Mouse (Mus musculus) spleen, adult 2 months (tissue): ENCODE measurements around the gene Fancc. TPM values are rescaled to one million over a fixed set of nuclear protein-coding genes. Genes with fewer than 3 reads are reported as not detected.

ENCODE experiments used
- DNase-seq, 2 experiments: peaks; one replicate each; pipeline versions ENCODE4 v3.0.0 to v3.0.0-alpha.2; 2012 to 2021; ENCODE audit warnings: low spot score in 2 of 2, low read depth in 1 of 2
- H3K27ac ChIP-seq: fragments of 200-500 bp; 2 replicates; pipeline ENCODE4 v1.5.1; 2012; ENCODE audit warnings: low read length, inconsistent platforms; ENCODE audit not compliant: insufficient read depth
- H3K27me3 ChIP-seq: fragments of 200-500 bp; 2 replicates; pipeline ENCODE4 v1.6.1; 2012; ENCODE audit warnings: mild to moderate bottlenecking, moderate library complexity, low read length, inconsistent platforms; ENCODE audit not compliant: control insufficient read depth, insufficient read depth
- H3K36me3 ChIP-seq: fragments of 200-500 bp; 2 replicates; pipeline ENCODE4 v1.6.1; 2012; ENCODE audit warnings: mild to moderate bottlenecking, low read length, inconsistent platforms; ENCODE audit not compliant: control insufficient read depth, insufficient read depth
- H3K4me1 ChIP-seq: fragments of 200-500 bp; 2 replicates; pipeline ENCODE4 v1.6.1; 2011; ENCODE audit warnings: inconsistent platforms; ENCODE audit not compliant: control insufficient read depth, insufficient read depth, insufficient read length
- H3K4me3 ChIP-seq: fragments of 200-500 bp; 2 replicates; pipeline ENCODE4 v1.5.1; 2011; ENCODE audit warnings: mild to moderate bottlenecking, inconsistent platforms; ENCODE audit not compliant: insufficient read depth, insufficient read length; ENCODE audit errors: extremely low read depth
- CTCF ChIP-seq: fragments of 200-500 bp; IDR thresholded peaks from 2 replicates; pipeline ENCODE4 v1.5.1; 2011; ENCODE audit warnings: mild to moderate bottlenecking, inconsistent platforms; ENCODE audit not compliant: insufficient read depth, insufficient read length, insufficient replicate concordance; ENCODE audit errors: extremely low read depth
- POLR2A ChIP-seq: fragments of 200-500 bp; IDR thresholded peaks from 2 replicates; pipeline ENCODE4 v1.6.1; 2011; ENCODE audit warnings: low read depth, low read length, inconsistent platforms
- WGBS: fragments of 180-500 bp; shearing (Covaris S2); methylation state at CpG from one replicate; pipeline ENCODE4 v1.1.7; 2018; 5-methylcytosine and 5-hydroxymethylcytosine counted together
- polyA plus RNA-seq: library from polyadenylated mRNA; depleted of rRNA; stranded (reverse); fragments of >200 nt; gene quantifications from 2 replicates; pipeline ENCODE4 v1.2.3, GENCODE M21; 2012

The Fancc gene
- polyA plus RNA-seq, 1 experiment: 5.1 TPM

DNA sequence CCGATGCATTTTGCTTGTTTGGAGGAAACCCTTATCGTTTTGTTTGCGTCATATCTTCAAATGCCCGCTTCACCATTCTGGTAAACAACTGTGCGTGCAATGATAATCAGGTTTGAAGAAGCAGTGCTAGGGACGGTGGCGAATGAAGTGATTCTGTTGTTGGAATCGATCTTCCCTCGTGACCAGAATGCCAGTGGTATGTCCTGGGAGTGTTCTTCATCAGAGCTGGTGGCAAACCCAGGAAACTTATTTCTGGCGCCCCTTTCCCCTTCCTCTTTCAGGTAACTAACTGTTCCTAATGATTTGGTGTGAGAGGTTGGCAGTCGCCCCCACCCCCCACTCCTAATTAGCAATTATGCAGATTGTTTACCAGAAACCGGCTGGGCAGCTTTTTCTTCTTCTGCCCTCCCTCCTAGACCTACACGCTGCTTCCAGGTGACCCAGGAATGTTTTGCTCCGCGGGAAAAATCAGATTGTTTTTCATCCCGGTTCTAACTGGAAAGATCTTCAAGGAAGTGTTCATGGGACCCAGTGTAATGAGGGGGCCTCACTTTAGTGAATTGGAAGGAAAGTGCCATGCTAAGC is 225.0 kb downstream of the Fancc start:
- TF ChIP-seq POLR2A (no peak), CTCF (no peak)
- 79% methylated on average over 16 of the region's 16 CpGs for WGBS
- peaks cover 2% of the 10 kb centered on the region; the same call in 1 of the 2 replicates for H3K36me3 ChIP-seq
- H3K4me1 ChIP-seq: peaks cover 2% of the 10 kb centered on the region; the same call in 1 of the 2 replicates
- no peak overlapping the region for H3K27ac ChIP-seq
- no peak overlapping the region for H3K4me3 ChIP-seq
- no peak for DNase-seq
- H3K27me3 ChIP-seq: no peaks in the 10 kb centered on the region

DNA sequence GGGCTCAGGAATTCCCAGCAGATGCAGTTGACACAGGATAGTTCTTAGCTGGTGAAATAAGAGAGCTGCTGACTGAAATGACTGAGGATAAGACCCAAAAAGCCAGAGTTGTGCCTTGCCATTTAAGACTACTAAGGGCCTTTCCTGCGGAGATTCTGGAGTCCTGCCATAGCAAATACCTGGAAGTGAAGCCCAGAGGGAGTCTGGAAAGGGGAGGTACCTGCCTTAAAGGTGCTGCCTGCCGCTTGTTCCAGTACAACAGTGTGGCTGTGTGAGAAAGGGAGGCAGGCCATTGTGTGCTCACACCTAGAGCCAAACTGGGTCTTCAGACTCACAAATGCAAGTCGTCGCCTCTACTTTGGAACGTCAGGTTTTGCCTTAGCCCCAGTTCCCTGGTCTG is 226.9 kb downstream of the Fancc start:
- no peak overlapping the region for H3K27ac ChIP-seq
- H3K36me3 ChIP-seq: peaks cover 2% of the 10 kb centered on the region; the same call in 1 of the 2 replicates
- TF ChIP-seq CTCF: no peak
- TF ChIP-seq POLR2A: no peak
- H3K27me3 ChIP-seq: no peaks in the 10 kb centered on the region
- H3K4me3 ChIP-seq: no peak overlapping the region
- no peak for DNase-seq
- 99% methylated on average over 5 of the region's 5 CpGs for WGBS
- no peaks in the 10 kb centered on the region; the same call in 1 of the 2 replicates for H3K4me1 ChIP-seq

DNA sequence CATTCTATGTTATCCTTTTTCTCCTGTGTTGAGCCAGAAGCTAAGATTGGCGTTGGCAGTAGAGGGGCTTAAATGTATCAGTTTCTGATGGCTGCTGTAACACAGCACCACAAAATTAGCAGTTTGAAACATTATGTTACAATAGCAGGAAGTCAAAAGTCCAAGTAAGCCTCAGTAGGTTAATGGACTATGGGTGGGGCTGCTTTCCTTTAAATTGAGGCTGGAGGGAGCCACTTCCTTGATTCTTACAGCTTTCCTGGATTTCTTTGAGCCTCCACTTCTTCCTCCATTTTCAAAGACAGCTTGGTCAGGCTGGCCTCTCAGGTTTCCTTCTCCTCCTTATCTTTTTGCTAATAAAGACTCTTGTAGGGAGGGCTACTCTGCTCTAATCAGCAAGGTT is 228.3 kb downstream of the Fancc start:
- TF ChIP-seq POLR2A (no peak), CTCF (no peak)
- Histone ChIP-seq H3K27me3 (no peaks in the 10 kb centered on the region), H3K4me1 (no peaks in the 10 kb centered on the region; the same call in 1 of the 2 replicates), H3K4me3 (no peak overlapping the region), H3K27ac (no peak overlapping the region), H3K36me3 (peaks cover 4% of the 10 kb centered on the region; the same call in 1 of the 2 replicates)
- DNase-seq: no peak
- 88% methylated on average over 1 of the region's 1 CpGs for WGBS

DNA sequence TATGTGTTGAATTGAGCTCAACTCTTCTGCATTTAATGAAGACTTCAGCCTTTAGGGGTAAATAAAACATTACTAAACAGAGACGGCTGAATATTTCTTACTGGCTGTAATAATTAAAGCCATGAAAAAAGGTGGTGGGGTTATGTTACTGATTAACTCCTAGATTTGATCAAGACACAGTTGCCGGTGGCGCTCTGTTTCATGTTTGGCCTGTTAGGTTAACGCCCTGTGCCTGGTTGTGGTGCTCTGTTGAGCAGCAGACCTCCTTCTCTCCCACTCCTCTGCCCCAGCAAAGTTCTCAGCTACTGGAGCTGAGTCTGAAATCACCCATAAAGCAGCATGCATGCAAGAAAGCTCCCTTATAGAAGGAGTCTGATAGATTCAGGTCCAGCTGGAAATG is 228.7 kb downstream of the Fancc start:
- H3K36me3 ChIP-seq: peaks cover 4% of the 10 kb centered on the region; the same call in 1 of the 2 replicates
- no peak overlapping the region for H3K4me3 ChIP-seq
- 89% methylated on average over 4 of the region's 4 CpGs for WGBS
- DNase-seq: no peak
- H3K27ac ChIP-seq: no peak overlapping the region
- no peaks in the 10 kb centered on the region; the same call in 1 of the 2 replicates for H3K4me1 ChIP-seq
- no peaks in the 10 kb centered on the region for H3K27me3 ChIP-seq
- TF ChIP-seq POLR2A: no peak
- TF ChIP-seq CTCF: no peak

DNA sequence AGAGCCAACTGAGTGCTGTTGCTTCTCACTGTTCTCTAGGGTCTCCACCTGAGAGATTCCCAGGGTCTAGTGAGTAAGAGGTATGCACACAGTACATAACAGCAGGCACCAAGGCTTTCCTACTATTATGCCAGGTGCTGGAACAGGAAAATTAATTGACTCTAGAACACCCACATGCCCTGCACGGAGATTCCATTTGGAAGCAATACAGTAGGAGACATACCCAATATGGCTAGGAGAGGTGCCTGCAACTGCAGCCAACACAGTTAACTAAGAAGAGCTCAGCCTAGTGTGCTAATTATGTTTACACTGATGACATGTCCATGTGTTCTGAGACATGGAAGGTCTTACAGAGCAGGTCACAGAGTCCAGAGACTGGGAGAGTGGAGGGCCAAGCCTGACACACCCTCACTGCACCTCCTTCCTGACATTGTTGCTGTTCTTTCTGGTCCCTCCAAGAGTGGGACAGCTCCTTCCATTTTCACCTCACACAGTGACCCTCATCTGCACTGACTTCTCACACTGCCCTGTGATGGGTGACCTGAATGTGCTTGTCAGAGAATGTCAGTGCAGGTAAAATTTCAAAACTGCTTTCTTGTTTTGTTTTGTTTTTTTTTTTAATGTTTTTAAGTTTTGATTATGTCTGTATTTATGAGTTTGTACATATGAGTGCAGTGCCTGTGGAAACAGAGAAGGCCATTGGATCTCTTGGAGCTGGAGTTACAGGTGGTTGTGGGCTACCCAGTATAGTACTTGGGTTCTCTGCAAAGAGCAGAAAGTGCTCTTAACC is 234.7 kb downstream of the Fancc start:
- peaks cover 8% of the 10 kb centered on the region; the same call in 1 of the 2 replicates for H3K4me1 ChIP-seq

DNA sequence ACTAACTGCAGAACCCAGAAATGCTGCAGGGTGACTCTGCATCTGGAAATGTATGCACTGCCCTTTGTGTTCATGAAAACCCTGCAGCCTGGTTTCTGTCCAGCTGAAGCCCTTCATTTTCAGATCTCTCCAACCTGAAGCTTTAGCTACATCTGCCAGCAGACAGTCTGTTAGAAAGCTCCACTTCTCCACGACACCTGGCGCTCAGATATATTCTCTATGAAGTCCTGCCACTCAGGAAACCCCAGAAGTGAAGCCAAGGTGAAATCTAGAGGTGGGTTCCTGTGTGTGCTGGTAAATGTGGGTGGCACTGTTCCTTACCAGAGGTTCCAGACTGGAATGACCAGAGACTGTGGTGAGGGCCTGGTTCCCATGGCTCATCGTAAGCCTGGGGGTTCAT is 235.4 kb downstream of the Fancc start:
- 0 out of 2 replicates have a peak, but pooled peaks cover 2% of the 10 kb centered on the region for H3K36me3 ChIP-seq
- no peak overlapping the region for H3K27ac ChIP-seq
- TF ChIP-seq CTCF (no peak), POLR2A (no peak)
- H3K4me3 ChIP-seq: no peak overlapping the region
- no peaks in the 10 kb centered on the region for H3K27me3 ChIP-seq
- no peak for DNase-seq
- peaks cover 8% of the 10 kb centered on the region; the same call in 1 of the 2 replicates for H3K4me1 ChIP-seq
- WGBS: 82% methylated on average over 3 of the region's 3 CpGs

More for the DNA sequence above, 234.7 kb downstream of the Fancc start:
- Histone ChIP-seq H3K36me3 (0 out of 2 replicates have a peak, but pooled peaks cover 2% of the 10 kb centered on the region), H3K27ac (no peak overlapping the region), H3K4me3 (no peak overlapping the region), H3K27me3 (no peaks in the 10 kb centered on the region)
- 92% methylated on average over 1 of the region's 1 CpGs for WGBS
- no peak for TF ChIP-seq POLR2A
- TF ChIP-seq CTCF: no peak
- no peak for DNase-seq
